Mouse (Mus musculus): ENCODE results near the gene Gm498. TPM values are rescaled to one million over a fixed set of nuclear protein-coding genes. Genes with fewer than 3 reads are reported as not detected.

Gm498 gene
- polyA plus RNA-seq, 1 experiment from 2014 or later: not detected

Small RNAs within 50 kb of the gene (microRNA-seq; reads per million reads assigned to microRNA genes)
- not detected for gene Mir6404 (ENCODE audit: borderline number of aligned reads)

Other genes with a start within 250 kb of the Gm498 start
- 0.53 and 0.63 TPM in 2 replicates for gene Tnfrsf26, start 238.1 kb upstream of the Gm498 start, polyA plus RNA-seq (2014; fragmentation: Nextera tagmentation; extraction: Ambion mirVana)
- 9.1 and 11.0 TPM in 2 replicates for gene Tnfrsf22, start 217.2 kb upstream of the Gm498 start, polyA plus RNA-seq (2014; fragmentation: Nextera tagmentation; extraction: Ambion mirVana)
- 5.3 and 7.0 TPM in 2 replicates for gene Tnfrsf23, start 181.0 kb upstream of the Gm498 start, polyA plus RNA-seq (2014; fragmentation: Nextera tagmentation; extraction: Ambion mirVana)
- gene Osbpl5, start 109.9 kb upstream of the Gm498 start, polyA plus RNA-seq (2014; fragmentation: Nextera tagmentation; extraction: Ambion mirVana): 47.5 and 47.7 TPM in 2 replicates
- gene Mrgprg, start 99.8 kb upstream of the Gm498 start, polyA plus RNA-seq (2014; fragmentation: Nextera tagmentation; extraction: Ambion mirVana): not detected in 2 replicates
- gene Mrgpre, start 82.3 kb upstream of the Gm498 start, polyA plus RNA-seq (2014; fragmentation: Nextera tagmentation; extraction: Ambion mirVana): 2.1 and 2.4 TPM in 2 replicates
- 4.6 and 6.8 TPM in 2 replicates for gene Nadsyn1, start 44.0 kb upstream of the Gm498 start, polyA plus RNA-seq (2014; fragmentation: Nextera tagmentation; extraction: Ambion mirVana)
- gene Dhcr7, start 43.7 kb upstream of the Gm498 start, polyA plus RNA-seq (2014; fragmentation: Nextera tagmentation; extraction: Ambion mirVana): 43.5 and 45.1 TPM in 2 replicates
- gene Shank2, start 135.1 kb downstream of the Gm498 start, polyA plus RNA-seq (2014; fragmentation: Nextera tagmentation; extraction: Ambion mirVana): 0.72 and 1.0 TPM in 2 replicates